Mouse (Mus musculus): Measurements from ENCODE around the gene Rarg. TPM values are rescaled to one million over a fixed set of nuclear protein-coding genes. Genes with fewer than 3 reads are reported as not detected.

The Rarg gene
- total RNA-seq, 4 experiments from 2014 or later = 4.4 to 9.8 (median 8.4) TPM

GRCm38 (mm10) chr15:102258076-102258470 lies 756 bp upstream of the Rarg start:
- peak in 1 of 2 experiments; percentile 59 for DNase-seq (ENCODE audit: low spot score in 2 of 2)

DNA sequence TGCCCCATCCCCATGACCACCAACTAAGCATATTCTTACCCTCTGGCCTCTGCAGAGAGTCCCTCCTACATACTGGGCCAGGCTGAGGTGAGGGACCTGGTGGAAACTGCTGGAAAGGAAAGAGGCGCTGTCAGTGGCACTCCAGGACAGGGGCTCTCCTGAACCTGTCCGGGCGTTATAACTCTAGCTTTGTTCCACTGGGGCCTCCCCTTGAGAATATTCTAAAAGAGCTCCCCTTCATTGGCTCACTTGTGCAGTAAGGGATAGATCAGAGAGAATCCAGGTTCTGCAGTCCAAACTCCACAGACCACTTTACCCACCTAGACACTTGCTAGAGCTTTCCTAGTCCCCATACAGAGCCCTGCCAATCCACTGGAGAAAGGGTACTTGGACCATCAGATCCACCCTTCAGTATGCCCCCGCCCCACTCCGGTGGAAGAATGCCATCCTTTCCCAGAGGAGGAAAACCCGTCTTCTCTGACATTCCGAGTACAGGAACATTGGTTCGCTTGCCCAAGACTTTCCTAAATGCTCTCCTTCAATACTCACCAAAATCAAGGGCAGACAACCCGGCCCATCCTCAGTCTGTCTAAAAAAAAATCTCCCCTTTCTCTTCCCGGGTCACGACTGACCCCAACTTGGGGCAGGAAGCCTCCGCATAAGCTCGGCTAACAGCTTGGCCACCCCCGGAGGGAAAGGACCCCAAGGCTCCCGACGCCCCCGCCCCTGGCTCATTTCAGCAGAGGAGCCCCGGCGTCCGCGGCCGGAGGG lies 701 bp downstream of the Rarg start:
- DNase-seq (ENCODE audit: low spot score in 2 of 2) = no peak

DNA sequence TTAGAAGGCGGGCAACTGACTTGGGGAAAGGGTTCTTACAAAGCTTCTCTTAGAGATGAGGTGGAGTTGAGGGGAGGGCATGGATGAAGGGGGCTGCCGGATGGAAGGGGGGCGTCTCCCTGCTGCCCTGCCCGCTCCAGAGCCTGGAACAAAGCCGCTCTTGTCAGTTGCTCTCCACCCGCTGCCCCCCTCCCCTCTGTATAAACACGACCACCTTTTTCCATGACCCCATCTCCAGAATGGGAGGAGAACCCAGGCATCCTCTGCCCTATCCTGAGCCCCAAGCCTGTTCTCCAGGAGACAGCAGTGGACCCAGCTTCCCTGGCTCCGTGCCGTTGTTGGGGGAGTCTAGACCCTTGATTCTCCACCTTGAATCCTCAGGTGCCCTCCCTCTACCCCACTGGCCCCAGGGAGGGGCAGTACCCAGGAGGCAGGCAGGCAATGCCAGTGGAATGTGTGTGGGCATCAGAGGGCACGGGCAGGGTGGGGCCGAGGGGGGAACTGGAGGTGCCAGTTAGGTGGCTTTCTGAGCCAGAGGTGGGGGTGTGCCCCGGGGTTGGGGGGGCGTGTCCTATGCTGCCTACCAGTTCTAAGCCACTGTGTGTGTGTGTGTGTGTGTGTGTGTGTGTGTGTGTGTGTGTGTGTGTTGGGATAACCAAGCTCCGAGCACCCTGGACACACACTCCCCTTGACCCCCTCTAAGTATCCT lies 1.6 kb downstream of the Rarg start:
- no peak for DNase-seq (ENCODE audit: low spot score in 2 of 2)

- no peak for DNase-seq (ENCODE audit: low spot score in 2 of 2)
These were observed 6.8 kb downstream of the Rarg start for GRCm38 (mm10) chr15:102250521-102250920.

- no peak for DNase-seq (ENCODE audit: low spot score in 2 of 2)
These were observed 7.3 kb downstream of the Rarg start for GRCm38 (mm10) chr15:102249967-102250366.

DNA sequence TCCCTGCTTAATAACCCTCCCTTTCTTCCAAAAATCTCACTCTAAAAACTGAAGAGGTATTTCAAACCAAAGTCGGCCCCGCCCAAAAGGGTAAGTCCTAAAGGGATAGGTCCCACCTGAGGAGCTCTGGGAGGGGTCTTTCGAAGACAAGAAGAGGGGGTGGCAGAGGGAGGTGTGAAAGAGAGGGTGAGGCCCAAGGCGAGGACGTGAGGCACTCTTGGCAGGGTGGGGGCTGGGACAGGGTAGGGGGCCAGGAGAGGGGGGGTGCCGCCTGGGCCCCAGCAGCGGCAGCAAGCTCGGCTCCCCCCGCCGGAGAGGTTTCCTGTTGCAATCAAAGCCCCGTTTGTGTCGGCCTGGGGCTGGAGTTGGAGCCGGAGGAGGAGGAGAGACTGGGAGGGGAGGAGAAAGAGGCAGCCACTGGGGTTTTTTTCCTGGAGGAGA lies 8.0 kb downstream of the Rarg start:
- no peak for DNase-seq (ENCODE audit: low spot score in 2 of 2)

DNA sequence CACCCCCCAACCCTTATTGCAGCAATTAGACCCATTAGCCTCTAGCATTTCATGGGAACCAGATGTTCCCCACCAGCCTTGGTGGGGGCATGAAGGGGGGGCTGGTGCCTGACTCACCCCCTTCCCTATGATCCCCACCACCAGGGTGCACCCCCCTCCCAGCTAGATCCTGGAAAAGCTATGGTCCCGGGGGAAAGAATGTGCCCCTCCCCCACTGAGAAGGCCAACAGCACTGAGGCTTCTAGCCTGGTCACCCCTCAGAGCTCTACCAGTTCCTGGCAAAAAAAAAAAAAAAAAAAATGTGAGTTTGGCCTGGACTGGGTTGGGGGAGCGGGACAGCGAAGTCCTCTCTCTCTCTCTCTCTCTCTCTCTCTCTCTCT lies 8.5 kb downstream of the Rarg start:
- DNase-seq (ENCODE audit: low spot score in 2 of 2) = no peak

GRCm38 (mm10) chr15:102248131-102248811 lies 9.0 kb downstream of the Rarg start:
- no peak for DNase-seq (ENCODE audit: low spot score in 2 of 2)

DNA sequence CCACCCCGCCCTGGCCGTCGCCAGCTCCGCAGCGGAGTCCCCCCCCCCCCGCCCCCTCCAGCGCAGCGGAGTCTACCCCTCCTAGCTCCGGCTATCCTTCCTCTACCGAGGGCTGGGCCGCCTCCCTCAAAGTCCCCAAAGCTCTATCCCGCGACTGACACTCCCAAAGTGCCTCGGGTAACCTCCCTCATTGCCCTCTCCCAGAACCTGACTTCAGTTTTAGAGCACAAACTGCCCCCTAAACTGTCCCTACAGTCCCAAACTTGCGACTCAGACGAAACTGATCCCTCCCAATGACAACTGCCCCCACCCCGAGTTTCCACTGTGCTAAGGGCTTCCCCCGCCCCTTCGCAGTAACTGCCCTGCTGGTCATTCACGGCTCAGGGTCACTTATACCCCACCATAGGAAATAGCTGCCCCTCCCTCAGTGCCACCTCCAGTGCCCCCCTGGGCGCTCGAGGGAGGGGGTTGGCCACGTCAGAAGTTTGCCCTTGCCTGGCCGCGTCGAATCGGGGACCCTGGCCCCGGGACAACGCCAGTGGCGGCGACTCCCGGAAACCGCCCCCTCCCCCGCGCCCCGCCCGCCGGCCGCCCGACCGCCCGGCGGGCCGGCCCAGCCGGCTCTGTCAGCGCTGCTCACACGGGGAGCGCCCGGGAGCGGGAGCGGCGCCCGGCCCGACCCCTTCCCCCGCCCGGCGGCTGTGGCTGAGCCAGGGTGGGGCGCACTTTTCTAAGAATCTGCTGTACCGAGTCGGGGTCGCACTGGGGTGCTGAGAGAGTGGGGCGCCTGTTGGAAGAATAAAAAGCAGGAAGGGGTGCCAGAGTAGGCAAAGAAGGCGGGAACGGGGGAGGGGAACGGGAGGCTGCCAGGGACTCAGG lies 9.8 kb downstream of the Rarg start:
- peak; percentile 56 to 62 for DNase-seq (ENCODE audit: low spot score in 2 of 2)

DNA sequence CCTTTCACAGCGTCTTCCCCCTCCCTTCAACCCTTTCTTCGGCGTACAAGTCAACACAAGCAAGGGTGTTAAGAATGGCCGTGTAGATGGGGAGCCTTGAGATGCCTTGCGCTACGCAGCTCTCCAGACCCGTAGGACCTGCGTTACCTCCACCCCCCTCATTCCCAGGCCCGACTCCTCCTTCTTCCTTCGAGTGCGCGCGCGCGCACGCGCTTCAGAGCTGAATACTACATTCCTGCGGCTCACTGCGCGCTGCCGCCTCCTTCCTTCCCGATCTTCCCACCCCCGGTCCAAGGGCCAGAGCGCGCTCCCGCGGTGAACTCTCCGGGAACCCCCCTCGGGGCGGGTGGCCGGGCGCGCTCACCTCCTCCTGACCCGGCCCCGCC lies 10.5 kb downstream of the Rarg start:
- DNase-seq (ENCODE audit: low spot score in 2 of 2) = peak; percentile 94 to 96

DNA sequence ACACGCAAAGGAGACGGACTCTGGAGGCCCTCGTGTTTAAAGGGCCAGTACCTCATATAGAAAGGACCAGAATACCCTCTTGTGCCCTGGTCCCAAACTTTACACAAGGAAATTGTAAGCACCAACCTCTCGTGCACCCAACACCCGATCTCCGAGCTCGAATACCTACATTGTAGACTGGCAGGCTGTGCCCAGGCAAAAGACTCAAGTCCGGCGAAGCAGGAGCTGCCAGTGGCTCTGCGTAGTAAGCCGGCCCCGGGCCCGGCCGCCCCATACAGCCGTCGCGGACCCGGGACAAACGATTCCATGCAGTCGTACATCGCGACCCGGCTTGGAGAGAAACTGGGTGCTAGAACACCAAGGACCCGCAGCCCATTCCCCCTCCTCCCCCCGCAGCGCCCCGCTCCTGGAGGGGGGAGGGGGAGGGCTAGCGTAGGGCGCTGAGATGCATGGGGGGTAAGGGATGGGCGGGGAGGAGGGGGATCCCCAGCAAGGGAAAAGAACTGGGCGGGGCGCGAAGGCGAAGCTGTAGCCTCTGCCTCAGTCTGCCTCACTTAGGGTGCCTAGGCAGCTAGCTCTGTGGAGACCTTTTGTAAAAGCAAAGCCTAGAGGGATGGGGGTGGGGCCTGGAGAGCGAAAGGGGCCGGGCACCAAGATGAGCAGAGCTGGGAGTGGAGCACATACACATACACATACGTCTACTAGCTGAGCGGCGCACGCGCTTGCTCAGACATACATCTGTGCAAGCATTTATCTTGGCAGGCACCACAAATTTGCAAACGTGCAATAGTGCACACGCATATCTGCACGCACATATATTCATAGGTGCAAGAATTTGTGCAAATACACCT lies 11.2 kb downstream of the Rarg start:
- peak; percentile 56 to 70 for DNase-seq (ENCODE audit: low spot score in 2 of 2)

- DNase-seq (ENCODE audit: low spot score in 2 of 2) = no peak
These were observed 11.8 kb downstream of the Rarg start for GRCm38 (mm10) chr15:102245461-102245881.

DNA sequence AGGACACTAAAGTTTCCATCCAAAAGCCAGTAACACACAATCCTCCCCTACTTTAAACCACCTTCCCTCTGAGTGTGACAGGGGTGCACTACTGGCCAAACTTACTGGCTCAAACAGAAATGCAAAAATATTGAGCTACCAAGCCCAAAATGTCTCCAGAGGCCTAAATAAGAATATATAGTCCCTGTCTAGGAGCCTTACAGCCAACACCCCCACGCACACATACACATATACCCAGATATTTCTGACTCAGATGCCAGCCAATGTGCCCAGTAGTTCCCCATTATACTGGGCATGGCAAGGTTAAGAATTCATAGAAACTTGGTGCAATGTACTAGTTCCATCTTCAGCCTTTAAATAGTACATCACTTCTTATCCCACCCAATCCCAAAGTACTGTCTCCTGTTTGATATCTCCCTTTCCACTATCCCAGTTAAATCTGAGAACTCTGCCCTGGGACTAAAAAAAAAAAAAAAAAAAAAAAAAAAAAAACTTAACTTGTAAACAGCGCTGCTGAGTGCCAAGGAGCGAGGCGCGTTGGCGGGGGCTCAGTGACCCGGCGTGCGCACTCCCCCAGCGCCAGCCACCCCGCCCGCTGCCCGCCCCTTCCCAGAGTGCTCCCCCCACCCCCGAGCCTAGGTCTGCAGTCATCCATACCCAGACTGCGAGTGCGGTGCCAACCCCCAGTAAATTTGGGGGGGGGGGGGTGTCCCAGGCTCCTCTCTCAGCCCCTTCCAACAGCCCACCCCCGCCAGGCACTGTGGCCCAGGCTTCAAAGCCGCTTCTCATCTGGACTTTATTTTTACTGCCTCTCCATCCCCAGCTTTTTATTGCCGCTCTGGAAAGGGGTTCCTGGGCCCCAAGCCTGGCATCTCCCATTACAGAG lies 12.8 kb downstream of the Rarg start:
- DNase-seq (ENCODE audit: low spot score in 2 of 2) = peak in 1 of 2 experiments; percentile 60

GRCm38 (mm10) chr15:102243229-102244190 lies 13.8 kb downstream of the Rarg start:
- peak in 1 of 2 experiments; percentile 40 for DNase-seq (ENCODE audit: low spot score in 2 of 2)

- DNase-seq (ENCODE audit: low spot score in 2 of 2) = no peak
These were observed 14.7 kb downstream of the Rarg start for GRCm38 (mm10) chr15:102242404-102243228.

GRCm38 (mm10) chr15:102240607-102241006 lies 16.7 kb downstream of the Rarg start:
- no peak for DNase-seq (ENCODE audit: low spot score in 2 of 2)

DNA sequence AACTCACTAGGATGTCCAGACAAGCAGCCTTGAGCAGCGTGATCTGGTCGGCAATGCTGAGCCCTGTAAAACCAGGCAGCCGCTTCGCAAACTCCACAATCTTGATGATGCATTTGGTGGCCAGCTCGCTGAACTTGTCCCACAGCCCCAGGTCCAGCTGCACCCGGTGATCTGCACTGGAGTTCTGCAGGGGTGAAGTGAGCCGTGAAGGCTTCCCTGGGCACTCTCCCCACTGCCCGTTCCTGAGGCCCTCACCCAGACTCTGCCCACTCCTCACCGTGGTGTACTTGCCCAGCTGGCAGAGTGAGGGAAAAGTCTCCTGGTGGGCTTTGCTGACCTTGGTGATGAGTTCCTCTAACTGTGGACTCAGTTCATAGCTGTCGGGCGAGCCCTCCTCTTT lies 17.5 kb downstream of the Rarg start:
- no peak for DNase-seq (ENCODE audit: low spot score in 2 of 2)

All from gastrocnemius, adult 8-10 months (tissue).